Mouse (Mus musculus) right cerebral cortex, adult 2 months (tissue): Measurements from ENCODE around the gene Manf.

ENCODE experiments used
- DNase-seq, 2 experiments: peaks; one replicate each; pipeline ENCODE4 v3.0.0; 2021 to 2022; ENCODE audit warnings: low spot score in 2 of 2

Gene Manf

DNA sequence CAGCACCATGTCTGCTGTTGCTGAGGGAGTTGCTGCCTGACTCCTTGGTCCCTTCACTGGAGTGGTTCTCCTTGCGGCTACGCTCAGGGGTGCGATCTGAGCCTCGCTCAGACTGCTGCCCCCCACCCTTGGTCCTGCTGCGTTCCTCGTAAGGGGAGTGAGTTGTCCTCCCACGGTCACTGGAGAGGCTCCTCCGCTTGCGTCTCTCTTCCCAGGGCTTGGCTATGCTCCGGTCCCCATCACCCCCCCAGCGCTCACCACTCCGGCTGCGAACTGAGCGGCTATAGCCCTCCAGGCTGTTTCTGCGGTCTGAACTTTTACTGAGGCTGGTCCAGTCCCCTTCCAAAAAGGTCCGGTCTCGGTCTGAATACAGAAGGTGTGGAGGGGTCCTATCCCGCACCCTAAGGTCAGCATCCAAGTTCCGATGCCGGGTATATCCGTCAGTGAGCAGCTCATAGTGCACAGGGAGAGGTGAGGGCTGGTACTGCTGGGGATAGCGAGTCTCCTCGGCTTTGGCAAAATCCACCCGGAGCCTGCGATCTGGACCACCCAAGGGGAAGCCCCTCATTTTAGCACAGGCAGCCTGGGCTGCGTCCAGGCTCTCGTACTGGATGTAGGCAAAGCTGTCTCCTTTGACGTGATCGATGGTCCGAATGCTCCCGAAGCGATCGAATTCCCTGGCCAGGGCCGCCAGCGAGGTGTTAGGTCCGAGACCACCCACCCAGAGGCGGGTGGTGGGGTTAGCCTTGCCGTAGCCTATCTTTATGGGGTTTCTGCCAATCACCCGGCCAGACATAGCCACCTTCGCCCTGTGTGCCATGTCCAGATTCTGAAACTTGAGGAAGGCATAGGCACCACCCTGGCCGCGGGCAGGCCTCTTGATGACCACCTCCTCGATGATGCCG lies 6.5 kb downstream of the Manf start:
- no peak for DNase-seq

DNA sequence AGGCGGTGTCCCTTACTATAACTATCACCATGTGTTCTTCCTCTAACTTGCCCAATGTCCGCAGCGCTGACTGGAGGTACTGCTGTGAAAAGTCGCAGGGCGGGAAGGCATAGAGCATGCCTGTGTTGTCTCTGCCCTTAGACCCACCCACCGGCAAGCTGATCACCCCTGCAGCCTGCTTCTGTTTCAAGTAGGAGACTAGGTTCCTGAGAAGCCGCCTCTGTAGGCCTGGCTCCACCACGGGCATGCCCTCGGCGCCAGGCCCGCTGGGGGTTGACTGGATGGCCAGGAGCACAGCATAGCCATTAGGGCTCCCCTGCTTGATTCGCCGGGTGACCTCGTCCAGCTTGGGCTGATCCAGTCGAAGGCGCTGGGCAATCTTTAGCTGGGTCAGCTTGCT lies 7.5 kb downstream of the Manf start:
- no peak for DNase-seq

DNA sequence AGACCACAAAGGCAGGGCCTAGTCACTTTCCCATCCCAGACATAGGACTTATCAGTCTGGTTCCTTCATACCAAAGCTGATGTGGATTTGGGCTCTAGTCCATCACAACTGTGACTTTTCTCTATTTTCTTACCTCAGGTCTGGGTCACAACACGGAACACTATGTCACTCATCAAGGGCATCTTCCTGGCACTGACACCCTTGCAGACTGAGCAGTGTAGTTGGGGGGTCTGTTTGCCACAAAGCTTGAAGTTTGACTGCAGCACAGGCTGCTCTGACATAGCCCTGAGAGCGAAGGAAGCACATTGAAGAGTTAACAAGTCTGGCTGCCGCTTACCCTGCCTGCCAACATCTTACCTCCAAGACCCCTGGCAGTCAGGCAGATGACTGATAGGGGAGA lies 8.7 kb downstream of the Manf start:
- no peak for DNase-seq

DNA sequence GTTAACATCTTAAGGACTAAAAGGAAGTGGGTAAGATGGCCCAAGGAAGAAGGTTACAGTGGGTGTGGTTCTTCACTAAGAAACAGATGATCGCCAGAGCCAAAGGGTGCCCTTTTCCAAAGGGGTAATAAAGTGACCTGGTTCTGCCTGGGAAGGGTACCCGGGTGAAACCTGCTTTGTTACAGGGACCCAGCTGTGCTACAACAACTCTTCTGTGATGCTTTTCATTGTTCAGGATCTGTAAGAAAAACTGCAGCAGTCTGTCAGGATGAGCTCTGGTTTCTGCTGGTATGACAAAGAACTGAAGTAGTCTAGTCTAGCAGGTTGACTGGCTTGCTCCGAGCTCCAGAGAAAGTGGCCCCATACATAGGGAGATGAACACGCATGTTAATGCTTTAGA lies 9.6 kb downstream of the Manf start:
- DNase-seq = no peak

DNA sequence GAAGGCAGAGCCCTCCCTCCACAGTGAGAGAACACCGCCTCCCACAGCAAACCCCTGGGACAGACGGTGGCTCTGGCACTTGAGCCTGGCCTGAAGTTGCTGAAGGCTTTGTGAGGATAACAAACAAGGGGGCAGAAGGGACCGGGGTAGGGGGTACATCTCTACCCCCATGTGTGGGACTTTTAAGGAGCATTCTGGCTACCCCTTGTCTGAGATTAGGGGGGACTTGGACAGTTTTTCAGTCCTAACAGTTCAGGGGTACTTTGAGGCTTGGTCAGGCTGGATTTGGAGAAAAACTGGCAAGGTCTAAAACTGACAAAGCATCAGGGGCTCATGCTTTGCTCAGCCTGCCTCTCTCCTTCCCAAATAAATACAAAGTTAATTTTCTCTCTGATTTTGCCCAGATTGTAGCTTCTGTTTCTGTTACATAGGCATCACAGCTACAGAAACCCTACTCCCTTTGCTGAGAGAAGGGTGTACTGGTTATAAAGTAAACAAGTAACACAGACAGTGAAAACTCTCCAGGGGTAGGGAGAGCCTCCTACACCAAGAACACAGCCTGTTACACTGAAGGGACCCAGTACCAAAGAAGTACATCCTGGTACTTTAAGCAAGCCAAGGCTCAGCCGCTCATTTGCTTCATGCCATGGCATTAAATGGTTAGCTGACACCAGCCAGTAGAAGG lies 10.6 kb downstream of the Manf start:
- DNase-seq = no peak

DNA sequence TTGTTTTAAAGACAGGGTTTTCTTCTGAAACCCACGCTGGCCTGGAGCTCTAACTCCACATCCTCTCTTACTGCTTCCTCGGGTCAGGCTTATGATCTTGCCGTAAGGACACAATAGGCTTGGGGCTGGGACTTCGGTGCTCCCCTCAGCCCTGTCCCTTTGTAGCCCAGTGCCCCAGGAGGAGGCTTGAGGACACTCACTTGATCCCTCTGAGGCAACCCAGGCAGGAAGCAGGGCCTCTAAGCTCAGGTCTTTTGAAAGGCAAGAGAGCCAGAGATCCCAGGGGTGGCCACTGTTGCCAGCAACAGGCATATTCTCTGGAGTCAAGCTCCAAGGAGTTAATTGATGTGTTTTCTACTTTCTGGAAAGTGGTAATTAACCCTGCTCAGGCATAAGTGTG lies 12.3 kb downstream of the Manf start:
- no peak for DNase-seq

DNA sequence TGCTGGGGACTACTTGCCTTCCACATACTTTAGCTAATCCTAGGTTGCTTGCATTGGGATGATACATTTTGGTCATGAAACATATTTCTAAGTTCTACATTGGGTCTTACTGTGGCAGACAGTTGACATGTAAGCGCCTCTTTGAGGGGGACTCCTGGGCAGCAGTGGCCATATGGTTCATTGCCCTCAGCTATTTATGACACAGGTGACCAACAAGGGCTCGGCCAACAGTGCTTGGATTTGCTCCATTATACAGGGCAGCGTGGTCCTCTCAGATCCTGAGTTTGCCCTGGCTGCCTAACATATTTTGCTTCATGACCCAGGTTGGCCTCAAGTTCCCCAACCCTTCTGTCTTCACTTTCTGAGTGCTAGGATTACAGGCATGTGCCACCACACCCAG lies 15.1 kb downstream of the Manf start:
- no peak for DNase-seq

DNA sequence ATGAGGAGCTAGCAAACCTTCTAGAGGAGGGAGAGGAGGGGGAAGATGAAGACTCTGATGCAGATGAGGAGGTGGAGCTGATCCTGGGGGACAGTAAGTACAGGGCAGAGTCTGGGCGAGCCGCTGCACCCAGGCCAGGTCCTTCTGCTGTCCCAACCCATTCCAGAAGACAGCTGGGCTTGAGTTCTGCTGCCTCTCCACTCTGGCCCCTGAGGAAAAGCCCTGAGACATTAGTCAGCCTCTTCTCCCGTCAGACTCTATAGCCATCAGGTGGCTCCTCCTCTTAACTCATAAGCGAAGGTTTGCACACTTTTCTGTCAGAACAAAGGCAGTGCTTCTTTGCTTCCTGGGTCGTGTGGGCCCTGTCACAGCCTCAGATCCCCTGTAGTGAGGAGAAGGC lies 17.6 kb downstream of the Manf start:
- DNase-seq = no peak

DNA sequence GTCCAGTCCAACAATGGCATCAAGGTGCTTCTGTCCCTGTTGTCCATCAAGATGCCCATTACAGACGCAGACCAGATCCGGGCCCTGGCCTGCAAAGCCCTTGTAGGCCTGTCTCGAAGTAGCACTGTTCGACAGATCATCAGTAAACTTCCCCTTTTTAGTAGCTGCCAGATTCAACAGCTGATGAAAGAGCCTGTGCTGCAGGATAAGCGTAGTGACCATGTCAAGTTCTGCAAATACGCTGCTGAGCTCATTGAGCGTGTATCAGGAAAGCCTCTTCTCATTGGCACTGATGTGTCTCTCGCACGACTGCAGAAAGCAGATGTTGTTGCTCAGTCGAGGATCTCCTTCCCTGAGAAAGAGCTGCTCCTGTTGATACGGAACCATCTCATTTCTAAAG lies 33.7 kb downstream of the Manf start:
- DNase-seq = no peak

DNA sequence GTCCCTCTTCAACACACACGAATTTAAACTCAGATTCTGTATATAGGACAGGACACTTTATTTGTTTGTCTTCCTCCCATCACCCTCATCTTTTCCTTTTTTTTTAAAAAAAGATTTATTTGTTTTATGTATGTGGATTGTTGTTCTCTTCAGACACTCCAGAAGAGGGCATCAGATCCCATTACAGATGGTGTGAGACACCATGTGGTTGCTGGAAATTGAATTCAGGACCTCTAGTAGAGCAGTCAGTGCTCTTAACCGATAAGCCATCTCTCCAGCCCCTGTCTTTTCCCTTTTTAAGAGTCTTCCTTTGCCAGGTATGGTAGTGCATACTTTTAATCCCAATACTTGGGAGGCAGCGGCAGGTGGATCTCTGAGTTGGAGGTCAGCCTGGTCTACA lies 35.1 kb downstream of the Manf start:
- DNase-seq = no peak

DNA sequence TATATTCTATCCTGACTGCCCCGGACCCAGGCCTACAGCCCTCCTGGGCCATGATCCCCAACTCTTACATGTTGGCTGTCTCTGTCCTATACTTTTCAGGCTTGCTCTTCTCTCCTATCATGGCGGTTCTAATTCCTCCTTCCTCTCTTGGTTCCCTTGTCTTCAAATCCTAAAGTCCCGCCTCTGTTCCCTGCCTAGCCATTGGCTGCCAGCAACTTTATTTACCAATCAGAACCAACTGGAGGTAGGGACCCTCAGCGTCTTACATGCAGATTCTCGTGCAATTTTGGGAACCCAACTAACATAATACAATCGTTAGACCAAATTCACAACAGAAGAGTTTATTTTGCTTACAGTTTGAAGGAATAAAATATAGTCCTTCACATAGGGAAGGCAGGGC lies 49.0 kb downstream of the Manf start:
- DNase-seq = no peak

DNA sequence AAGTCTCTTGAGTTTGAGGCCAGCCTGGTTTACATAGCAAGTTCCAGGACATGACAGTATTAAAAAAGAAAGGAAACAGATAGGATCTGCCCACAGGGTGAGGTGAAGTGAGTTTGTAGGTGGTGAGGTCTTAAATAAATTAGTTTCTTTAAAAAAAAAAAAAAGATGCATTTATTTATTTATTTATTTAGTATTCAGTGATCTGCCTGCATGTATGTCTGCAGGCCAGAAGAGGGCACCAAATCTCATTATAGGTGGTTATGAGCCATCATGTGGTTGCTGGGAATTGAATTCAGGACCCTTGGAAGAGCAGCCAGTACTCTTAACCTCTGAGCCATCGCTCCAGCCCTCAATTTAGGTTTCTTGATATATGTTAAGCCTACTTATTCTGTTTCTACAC lies 51.2 kb downstream of the Manf start:
- no peak for DNase-seq

DNA sequence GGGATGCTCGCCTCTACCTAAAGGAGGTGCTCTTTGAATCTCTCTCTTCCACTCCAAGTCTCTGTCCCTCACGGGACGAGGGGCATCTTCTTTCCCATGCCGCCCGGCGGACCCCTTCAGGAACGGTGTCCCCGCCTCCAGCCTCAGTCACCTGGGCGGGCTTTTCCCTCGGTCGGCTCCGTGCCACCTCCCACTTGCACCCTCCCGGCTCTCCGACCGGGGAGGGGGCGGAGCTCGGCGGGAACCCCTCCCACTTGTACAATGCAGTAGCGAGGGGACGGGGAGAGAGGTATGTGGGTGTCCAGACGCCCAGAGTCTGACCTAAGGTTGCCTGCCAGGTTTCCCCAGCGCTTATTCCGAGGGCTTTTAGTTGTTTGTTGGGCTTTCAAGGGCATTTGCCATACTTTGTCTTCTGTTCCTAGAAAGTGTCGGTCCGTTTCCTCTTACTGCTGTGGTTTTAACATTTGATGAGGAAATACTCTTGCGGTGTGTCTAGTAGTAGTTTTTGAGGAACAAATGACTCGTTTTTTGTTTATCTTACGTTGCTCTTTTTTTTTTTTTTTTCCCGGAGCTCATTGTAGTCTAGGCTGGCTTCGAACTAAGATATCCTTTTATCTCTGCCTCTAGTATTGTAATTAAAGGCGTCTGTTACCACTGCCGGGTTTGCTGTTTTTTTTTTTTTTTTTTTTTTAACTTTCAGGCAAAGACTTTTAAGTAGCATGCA lies 69.2 kb downstream of the Manf start:
- peak; percentile 78 to 80 for DNase-seq

DNA sequence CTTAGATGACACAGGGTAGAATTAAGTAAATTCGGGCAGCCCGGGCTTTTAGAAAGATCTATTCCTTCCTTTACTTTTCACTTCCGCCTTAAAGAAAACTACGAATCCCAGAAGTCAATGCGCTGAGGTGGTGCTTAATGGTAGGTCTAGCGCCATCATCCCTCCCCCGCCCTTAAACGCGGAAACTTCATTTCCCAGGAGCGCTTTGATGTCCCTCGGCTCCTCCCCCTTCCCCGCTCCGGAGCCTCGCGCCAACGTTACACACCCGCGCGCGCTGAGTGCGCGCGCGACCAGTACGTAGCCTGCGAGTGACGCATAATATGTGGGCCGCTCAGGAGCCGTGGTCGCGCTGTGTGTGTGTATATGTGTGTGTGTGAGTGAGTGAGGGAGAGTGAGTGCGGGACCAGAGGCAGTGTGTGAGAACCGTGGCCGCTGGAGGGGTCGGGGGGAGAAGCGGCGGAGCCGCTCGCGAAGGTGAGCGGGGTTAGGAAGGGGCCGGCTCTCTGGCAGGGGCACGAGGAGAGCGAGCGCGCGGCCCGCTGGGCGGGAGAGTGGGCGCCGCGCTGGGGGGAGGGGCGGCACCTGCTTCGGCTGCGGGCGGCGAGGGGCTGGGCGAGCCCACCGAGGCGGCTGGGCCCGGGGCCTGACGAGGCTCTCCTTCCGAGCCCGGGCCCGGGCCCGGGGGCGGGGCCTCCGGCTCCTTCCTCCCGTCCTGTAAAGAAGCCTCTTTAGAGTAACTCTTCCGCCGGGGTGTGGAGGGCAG lies 70.0 kb downstream of the Manf start, which contains the start of gene Dcaf1:
Gene Dcaf1 (plus strand): TSS at position 257 of the 763 bp plus-strand sequence.
- peak; percentile 90 to 94 for DNase-seq

DNA sequence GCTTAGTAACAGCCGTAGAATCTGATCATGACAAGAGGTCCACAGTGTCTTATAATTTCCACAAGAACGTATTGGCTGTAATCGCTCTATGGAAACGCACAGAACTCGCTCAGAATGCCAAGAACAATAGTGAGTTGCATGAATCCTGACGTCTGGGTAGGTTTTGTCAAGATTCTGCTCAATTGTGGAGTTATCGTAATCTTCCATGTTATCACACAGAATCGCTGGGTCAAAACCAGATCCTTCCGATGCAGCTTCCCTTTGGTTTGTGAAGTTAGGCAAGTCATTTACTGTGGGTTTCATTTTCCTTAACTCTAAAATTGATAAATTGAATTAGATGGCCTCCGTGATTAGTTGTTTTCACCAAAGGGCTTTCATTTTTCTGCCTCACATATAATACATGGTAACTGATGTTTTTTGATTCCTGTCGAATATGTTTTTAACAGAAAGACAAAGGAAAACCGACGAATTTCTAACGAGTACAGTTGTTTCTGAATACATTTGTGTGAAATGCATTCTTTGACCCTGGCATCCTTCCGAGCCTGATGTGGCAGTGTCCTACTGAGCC lies 70.6 kb downstream of the Manf start:
- DNase-seq = no peak

DNA sequence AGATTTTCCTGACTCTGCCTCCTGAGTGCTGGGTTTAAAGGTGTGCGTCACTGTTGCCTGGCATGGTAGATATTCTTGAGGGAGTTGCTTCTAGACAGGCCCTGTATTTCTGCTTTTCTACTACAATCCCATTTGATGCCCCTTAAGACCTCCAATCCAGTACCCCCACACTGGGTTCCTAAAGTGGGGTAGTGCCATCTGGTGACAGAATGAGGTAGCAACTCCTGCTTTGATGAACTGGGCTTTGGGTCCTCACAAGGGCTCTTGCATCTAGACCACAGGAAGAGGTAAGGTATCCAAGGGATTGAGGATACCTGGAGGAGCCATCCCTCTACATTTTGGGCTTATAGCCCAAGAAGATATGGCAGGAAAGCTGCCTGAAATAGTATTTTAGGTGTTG lies 72.6 kb downstream of the Manf start:
- DNase-seq = peak in 1 of 2 experiments; percentile 34

DNA sequence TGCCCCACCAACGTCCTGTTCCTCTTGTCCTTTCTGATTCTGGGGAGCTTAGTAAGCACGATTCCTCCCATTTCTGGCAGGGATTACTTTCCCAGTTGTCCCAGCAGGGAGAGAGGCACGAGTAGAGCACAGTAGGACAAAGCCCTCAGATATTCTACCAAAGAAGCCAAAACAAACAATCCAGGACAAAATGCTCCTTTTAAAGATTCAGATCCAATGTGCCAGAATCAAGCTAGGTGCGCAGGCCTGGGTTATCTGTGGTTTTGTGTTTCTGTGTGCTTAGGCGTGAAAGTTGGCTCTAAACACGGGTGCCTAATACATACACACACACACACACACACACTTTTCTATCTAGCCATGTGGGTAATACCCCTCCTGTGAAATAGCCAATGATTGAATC lies 73.6 kb downstream of the Manf start:
- DNase-seq = no peak

DNA sequence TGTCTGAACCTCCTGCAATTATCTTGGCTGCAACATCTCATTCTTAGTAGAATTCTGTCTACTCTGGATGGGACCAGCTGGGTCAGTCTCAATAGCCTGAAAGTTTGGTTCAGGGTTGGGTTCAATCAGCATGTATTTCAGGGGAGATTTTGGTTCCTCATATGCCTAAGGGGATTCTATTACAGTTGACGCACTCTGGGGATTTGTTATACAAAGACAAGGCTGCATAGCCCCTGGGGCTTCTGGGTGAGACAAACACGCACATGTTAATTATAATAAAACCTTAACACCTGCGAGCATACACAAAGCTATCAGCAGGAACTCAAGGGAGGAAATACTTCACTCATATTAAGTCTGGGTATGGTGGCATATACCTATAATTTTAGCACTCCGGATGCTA lies 85.3 kb downstream of the Manf start:
- DNase-seq = no peak

DNA sequence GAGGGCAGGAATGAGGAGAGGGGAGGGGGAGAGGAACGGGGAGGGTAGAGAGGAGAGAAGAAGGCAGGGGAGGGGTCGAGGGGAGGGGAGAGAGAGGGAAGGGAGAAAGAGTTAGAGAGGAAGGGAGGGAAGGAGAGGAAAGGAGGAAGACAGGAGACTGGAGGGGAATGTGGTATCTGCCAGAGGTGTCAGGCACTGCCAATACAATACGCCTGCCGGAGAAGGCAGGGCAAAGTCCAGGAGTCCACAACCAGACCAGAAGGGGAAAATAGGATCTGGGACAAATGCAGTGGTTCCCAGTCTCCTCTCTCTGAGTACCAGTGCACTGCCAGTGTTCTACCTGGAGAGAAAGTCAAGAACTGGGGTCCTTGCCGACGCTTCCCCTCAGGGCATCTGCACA lies 100.9 kb downstream of the Manf start:
- no peak for DNase-seq

DNA sequence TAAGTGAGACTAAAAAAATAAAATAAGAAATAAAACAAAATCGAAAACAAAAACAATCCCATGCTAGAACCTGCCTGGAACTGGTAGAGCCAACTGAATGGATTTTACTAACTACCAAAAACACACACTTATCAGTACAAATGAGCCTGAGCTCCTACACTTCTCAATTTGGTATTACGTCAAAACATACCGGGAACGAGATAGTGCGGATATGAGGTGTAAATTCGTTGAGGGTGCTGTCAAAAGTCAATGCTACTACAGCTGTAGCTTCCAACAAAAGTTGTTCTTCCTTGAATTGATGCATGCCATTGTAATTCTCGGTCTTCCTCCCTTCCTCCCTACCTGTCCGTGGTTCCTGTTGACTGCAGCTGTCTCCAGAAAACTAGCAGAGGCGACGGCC lies 102.4 kb downstream of the Manf start:
- no peak for DNase-seq

DNA sequence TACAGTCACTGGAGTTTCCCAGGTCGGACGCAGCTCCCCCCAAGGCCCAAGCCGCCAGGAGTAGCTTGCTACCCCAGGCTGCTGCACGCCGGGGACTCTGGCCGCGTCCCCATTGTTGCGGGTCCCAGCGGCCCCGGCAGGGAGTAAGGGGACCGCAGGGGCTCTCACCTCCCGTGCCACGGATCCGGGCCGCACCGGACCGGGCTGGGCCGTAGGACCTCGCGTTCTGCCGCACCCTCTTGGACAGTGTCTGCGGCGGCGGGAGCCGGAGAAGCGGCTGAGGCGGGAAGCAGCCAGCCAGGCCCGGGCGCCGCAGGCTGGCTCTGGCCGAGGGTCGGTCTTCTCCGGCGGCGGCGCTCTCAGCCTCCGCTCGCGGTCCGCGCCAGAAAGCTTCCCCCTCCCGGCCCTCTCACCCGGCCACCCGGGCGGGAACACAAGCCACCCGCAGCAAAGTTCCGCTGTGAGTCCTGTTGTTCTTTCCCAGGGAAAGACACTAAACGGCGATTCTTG lies 102.9 kb downstream of the Manf start, which contains the start of gene Rad54l2:
Gene Rad54l2 (minus strand): TSS at position 383 of the 510 bp plus-strand sequence.
- peak; percentile 84 to 88 for DNase-seq
